Mouse (Mus musculus): Measurements from ENCODE around the gene Gm7137. TPM values are rescaled to one million over a fixed set of nuclear protein-coding genes. Genes with fewer than 3 reads are reported as not detected.
"Not testable (repeated sequence)": the region's sequence is repeated elsewhere in the genome, so short reads cannot be mapped to it uniquely, and the experiment has no call there.

Gm7137 gene
- polyA plus RNA-seq, 1 experiment from 2014 or later: not detected

GRCm38 (mm10) chr10:77772142-77772541 lies 15.9 kb downstream of the Gm7137 start:
- H3K9ac ChIP-seq (ENCODE audit: low read length); ATAC-seq (ENCODE audit: insufficient read depth, low FRiP score, low TSS enrichment); H3K4me1 ChIP-seq (ENCODE audit: control insufficient read depth, insufficient read depth, low read length); H3K9me3 ChIP-seq (ENCODE audit: control insufficient read depth, low read length); DNase-seq (ENCODE audit: low spot score); H3K36me3 ChIP-seq (ENCODE audit: control insufficient read depth, insufficient read depth, low read length); H3K4me3 ChIP-seq (ENCODE audit: low read depth, low read length); H3K27me3 ChIP-seq (ENCODE audit: control insufficient read depth, insufficient read depth, low read length); H3K27ac ChIP-seq (ENCODE audit: low read depth, low read length); H3K4me2 ChIP-seq (ENCODE audit: low read depth): not testable (repeated sequence)
- 100% methylated on average over 1 of the region's 3 CpGs for WGBS

- DNase-seq (ENCODE audit: low spot score); ATAC-seq (ENCODE audit: insufficient read depth, low FRiP score, low TSS enrichment); H3K27me3 ChIP-seq (ENCODE audit: control insufficient read depth, insufficient read depth, low read length); H3K4me2 ChIP-seq (ENCODE audit: low read depth); H3K4me3 ChIP-seq (ENCODE audit: low read depth, low read length); H3K9me3 ChIP-seq (ENCODE audit: control insufficient read depth, low read length); H3K36me3 ChIP-seq (ENCODE audit: control insufficient read depth, insufficient read depth, low read length); H3K4me1 ChIP-seq (ENCODE audit: control insufficient read depth, insufficient read depth, low read length); H3K9ac ChIP-seq (ENCODE audit: low read length); H3K27ac ChIP-seq (ENCODE audit: low read depth, low read length): not testable (repeated sequence)
- WGBS: 86% methylated on average over 1 of the region's 1 CpGs
Observed at GRCm38 (mm10) chr10:77771225-77771624, 16.8 kb downstream of the Gm7137 start, which contains the start of gene Gm3238. TSS of gene Gm3238 (minus strand) at chr10:77771325.

DNA sequence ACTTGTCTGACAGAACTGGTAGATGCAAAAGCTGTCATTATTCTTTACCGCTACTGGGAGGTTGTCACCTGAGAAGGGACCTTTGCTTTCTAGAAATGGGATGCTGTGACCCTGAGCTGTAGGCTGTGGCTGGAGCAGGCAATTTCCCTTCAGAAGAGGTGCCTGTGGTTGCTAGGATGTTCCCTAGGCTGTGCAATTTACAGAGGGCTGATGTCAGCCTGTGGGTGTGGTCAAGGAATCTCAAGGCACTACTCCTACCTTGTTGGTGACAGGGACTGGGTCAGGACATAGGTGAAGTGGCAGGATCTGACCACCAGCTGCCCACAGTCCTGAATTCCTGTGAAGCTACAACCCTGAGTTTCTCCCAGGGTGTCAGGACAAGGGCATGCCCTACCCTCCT lies 18.3 kb downstream of the Gm7137 start:
- no peak overlapping the region for H3K4me2 ChIP-seq (ENCODE audit: low read depth)
- H3K27ac ChIP-seq (ENCODE audit: low read depth, low read length): no peak overlapping the region
- DNase-seq (ENCODE audit: low spot score) (no peak), ATAC-seq (ENCODE audit: insufficient read depth, low FRiP score, low TSS enrichment) (no peak)
- no peaks in the 10 kb centered on the region for H3K27me3 ChIP-seq (ENCODE audit: control insufficient read depth, insufficient read depth, low read length)
- WGBS: 90% methylated on average over 1 of the region's 1 CpGs
- H3K9me3 ChIP-seq (ENCODE audit: control insufficient read depth, low read length): no peaks in the 10 kb centered on the region
- no peaks in the 10 kb centered on the region for H3K36me3 ChIP-seq (ENCODE audit: control insufficient read depth, insufficient read depth, low read length)
- no peaks in the 10 kb centered on the region for H3K4me1 ChIP-seq (ENCODE audit: control insufficient read depth, insufficient read depth, low read length)
- H3K4me3 ChIP-seq (ENCODE audit: low read depth, low read length): no peak overlapping the region
- H3K9ac ChIP-seq (ENCODE audit: low read length): no peak overlapping the region

DNA sequence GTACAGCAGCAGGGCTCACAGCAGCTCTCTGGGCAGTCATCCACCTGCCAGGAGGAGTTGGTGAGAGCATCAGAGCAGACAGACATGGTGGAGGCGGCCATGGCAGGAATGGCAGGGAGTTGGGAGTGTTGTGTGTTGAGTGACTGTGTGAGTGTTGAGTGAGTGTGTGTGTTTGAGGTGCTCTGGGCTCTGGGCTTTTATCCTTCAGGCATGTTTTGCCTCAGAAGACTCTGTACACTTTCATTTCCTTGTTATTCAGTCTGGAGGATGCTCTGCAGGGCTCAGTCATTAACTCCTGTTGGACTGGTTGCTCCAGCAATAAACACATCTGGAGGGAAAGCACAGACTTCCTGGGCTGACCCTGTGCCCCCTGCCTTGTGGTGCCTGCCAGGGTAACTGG lies 28.4 kb downstream of the Gm7137 start, which contains the start of gene Gm3233:
Gene Gm3233, minus strand, starts transcription at position 101 of the 400 bp plus-strand sequence.
- not testable (repeated sequence) for H3K27me3 ChIP-seq (ENCODE audit: control insufficient read depth, insufficient read depth, low read length); DNase-seq (ENCODE audit: low spot score); H3K4me3 ChIP-seq (ENCODE audit: low read depth, low read length); H3K36me3 ChIP-seq (ENCODE audit: control insufficient read depth, insufficient read depth, low read length); ATAC-seq (ENCODE audit: insufficient read depth, low FRiP score, low TSS enrichment); H3K27ac ChIP-seq (ENCODE audit: low read depth, low read length); H3K9ac ChIP-seq (ENCODE audit: low read length); H3K4me1 ChIP-seq (ENCODE audit: control insufficient read depth, insufficient read depth, low read length); H3K9me3 ChIP-seq (ENCODE audit: control insufficient read depth, low read length); H3K4me2 ChIP-seq (ENCODE audit: low read depth)
- WGBS: no CpG with 5 or more reads among the region's 1 CpGs

GRCm38 (mm10) chr10:77753448-77753847 lies 34.6 kb downstream of the Gm7137 start:
- Histone ChIP-seq H3K4me1 (ENCODE audit: control insufficient read depth, insufficient read depth, low read length) (no peaks in the 10 kb centered on the region), H3K4me3 (ENCODE audit: low read depth, low read length) (no peak overlapping the region), H3K9me3 (ENCODE audit: control insufficient read depth, low read length) (no peaks in the 10 kb centered on the region), H3K36me3 (ENCODE audit: control insufficient read depth, insufficient read depth, low read length) (no peaks in the 10 kb centered on the region), H3K4me2 (ENCODE audit: low read depth) (no peak overlapping the region), H3K27ac (ENCODE audit: low read depth, low read length) (no peak overlapping the region), H3K9ac (ENCODE audit: low read length) (no peak overlapping the region), H3K27me3 (ENCODE audit: control insufficient read depth, insufficient read depth, low read length) (no peaks in the 10 kb centered on the region)
- ATAC-seq (ENCODE audit: insufficient read depth, low FRiP score, low TSS enrichment): no peak
- DNase-seq (ENCODE audit: low spot score): no peak

GRCm38 (mm10) chr10:77752312-77752711 lies 35.7 kb downstream of the Gm7137 start:
- H3K36me3 ChIP-seq (ENCODE audit: control insufficient read depth, insufficient read depth, low read length); H3K9ac ChIP-seq (ENCODE audit: low read length); H3K27me3 ChIP-seq (ENCODE audit: control insufficient read depth, insufficient read depth, low read length); H3K27ac ChIP-seq (ENCODE audit: low read depth, low read length); ATAC-seq (ENCODE audit: insufficient read depth, low FRiP score, low TSS enrichment); H3K4me3 ChIP-seq (ENCODE audit: low read depth, low read length); H3K4me1 ChIP-seq (ENCODE audit: control insufficient read depth, insufficient read depth, low read length); H3K4me2 ChIP-seq (ENCODE audit: low read depth); H3K9me3 ChIP-seq (ENCODE audit: control insufficient read depth, low read length); DNase-seq (ENCODE audit: low spot score): not testable (repeated sequence)
- WGBS: 53% methylated on average over 3 of the region's 3 CpGs

DNA sequence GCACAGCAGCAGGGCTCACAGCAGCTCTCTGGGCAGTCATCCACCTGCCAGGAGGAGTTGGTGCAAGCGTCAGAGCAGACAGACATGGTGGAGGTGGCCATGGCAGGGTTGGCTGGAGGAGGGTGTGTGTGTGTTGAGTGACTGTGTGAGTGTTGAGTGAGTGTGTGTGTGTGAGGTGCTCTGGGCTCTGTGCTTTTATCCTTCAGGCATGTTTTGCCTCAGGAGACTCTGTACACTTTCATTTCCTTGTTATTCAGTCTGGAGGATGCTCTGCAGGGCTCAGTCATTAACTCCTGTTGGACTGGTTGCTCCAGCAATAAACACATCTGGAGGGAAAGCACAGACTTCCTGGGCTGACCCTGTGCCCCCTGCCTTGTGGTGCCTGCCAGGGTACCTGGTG lies 36.7 kb downstream of the Gm7137 start, which contains the start of gene Gm9736:
Gene Gm9736, minus strand, starts transcription at position 101 of the 400 bp plus-strand sequence.
- not testable (repeated sequence) for H3K9me3 ChIP-seq (ENCODE audit: control insufficient read depth, low read length); DNase-seq (ENCODE audit: low spot score); H3K4me2 ChIP-seq (ENCODE audit: low read depth); H3K27me3 ChIP-seq (ENCODE audit: control insufficient read depth, insufficient read depth, low read length); H3K4me1 ChIP-seq (ENCODE audit: control insufficient read depth, insufficient read depth, low read length); H3K36me3 ChIP-seq (ENCODE audit: control insufficient read depth, insufficient read depth, low read length); H3K9ac ChIP-seq (ENCODE audit: low read length); ATAC-seq (ENCODE audit: insufficient read depth, low FRiP score, low TSS enrichment); H3K4me3 ChIP-seq (ENCODE audit: low read depth, low read length); H3K27ac ChIP-seq (ENCODE audit: low read depth, low read length)
- WGBS: 75% methylated on average over 1 of the region's 1 CpGs

GRCm38 (mm10) chr10:77750686-77751085 lies 37.3 kb downstream of the Gm7137 start:
- WGBS: 79% methylated on average over 1 of the region's 1 CpGs
- H3K4me2 ChIP-seq (ENCODE audit: low read depth); H3K9ac ChIP-seq (ENCODE audit: low read length); H3K27me3 ChIP-seq (ENCODE audit: control insufficient read depth, insufficient read depth, low read length); H3K4me1 ChIP-seq (ENCODE audit: control insufficient read depth, insufficient read depth, low read length); H3K36me3 ChIP-seq (ENCODE audit: control insufficient read depth, insufficient read depth, low read length); H3K9me3 ChIP-seq (ENCODE audit: control insufficient read depth, low read length); DNase-seq (ENCODE audit: low spot score); ATAC-seq (ENCODE audit: insufficient read depth, low FRiP score, low TSS enrichment); H3K27ac ChIP-seq (ENCODE audit: low read depth, low read length); H3K4me3 ChIP-seq (ENCODE audit: low read depth, low read length): not testable (repeated sequence)

GRCm38 (mm10) chr10:77741924-77742688 lies 45.9 kb downstream of the Gm7137 start, which contains the start of gene Gm18596:
TSS of gene Gm18596 (minus strand) at chr10:77742638.
- not testable (repeated sequence) for ATAC-seq (ENCODE audit: insufficient read depth, low FRiP score, low TSS enrichment); H3K27ac ChIP-seq (ENCODE audit: low read depth, low read length); H3K4me1 ChIP-seq (ENCODE audit: control insufficient read depth, insufficient read depth, low read length); H3K4me3 ChIP-seq (ENCODE audit: low read depth, low read length); H3K4me2 ChIP-seq (ENCODE audit: low read depth); H3K27me3 ChIP-seq (ENCODE audit: control insufficient read depth, insufficient read depth, low read length); H3K36me3 ChIP-seq (ENCODE audit: control insufficient read depth, insufficient read depth, low read length); H3K9me3 ChIP-seq (ENCODE audit: control insufficient read depth, low read length); H3K9ac ChIP-seq (ENCODE audit: low read length); DNase-seq (ENCODE audit: low spot score)
- WGBS: 62% methylated on average over 4 of the region's 5 CpGs
